Mouse (Mus musculus) kidney, adult 2 months (tissue): ENCODE results near the gene Lbhd2.

Experiments used
- CTCF ChIP-seq: fragments of 200-500 bp; conservative IDR thresholded peaks from 2 replicates; pipeline ENCODE4 v1.5.1; 2011; ENCODE audit warnings: low read depth, mild to moderate bottlenecking, control low read depth, low read length, moderate library complexity, mixed read lengths; ENCODE audit not compliant: insufficient read depth, insufficient read length
- POLR2A ChIP-seq: fragments of 200-500 bp; IDR thresholded peaks from one replicate; pipeline ENCODE4 v1.6.1; 2011; ENCODE audit warnings: low read depth, low read length, control low read depth

DNA sequence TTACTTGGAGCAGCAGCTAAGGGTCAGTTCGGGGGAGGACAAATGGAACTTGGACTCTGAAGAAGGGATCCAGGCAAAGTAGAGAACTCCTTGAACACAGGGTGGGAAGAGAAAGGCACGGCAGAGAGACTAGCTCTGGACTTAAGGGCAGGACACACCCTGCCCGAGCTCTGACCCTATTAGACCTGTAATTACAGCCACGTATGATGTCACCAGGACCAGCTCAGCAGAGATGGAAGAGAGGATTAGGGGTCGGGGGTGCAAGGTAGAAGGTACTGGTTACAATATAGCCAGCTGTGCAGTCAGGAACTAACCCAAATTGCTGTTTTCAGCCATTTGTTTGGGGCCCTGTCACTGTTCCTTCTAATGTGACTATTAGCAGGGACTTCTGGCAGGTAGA lies 16.2 kb downstream of the Lbhd2 start:
- no peak for TF ChIP-seq CTCF
- TF ChIP-seq POLR2A = no peak
